ENCODE assay signal across 11 mouse cellular contexts in genomic region chr1:134343567-134343966, GRCm38 (mm10). TPM values are rescaled to one million over a fixed set of nuclear protein-coding genes. Genes with fewer than 3 reads are reported as not detected.
DNase-seq lines count a peak whose midpoint lies in the region; ATAC-seq and TF ChIP-seq lines count a peak whose summit lies in the region.
"Had no signal": no experiment of that assay in that cellular context is flagged by ENCODE, and none has a peak within 500 bp of the region (broad histone marks: within the 10 kb centered on the region; RNA-seq: fewer than 3 reads in every experiment).

No protein-coding gene starts in this region.

- TF ChIP-seq CTCF in heart, adult 2 months (IDR thresholded peaks at IDR 0.05): no peak
- no peak for TF ChIP-seq CTCF in ES-Bruce4 (IDR thresholded peaks at IDR 0.05; ENCODE audit: low read depth, low read length)

- H3K9me3 ChIP-seq in heart, embryonic 11.5 days (replicated peaks; ENCODE audit: control insufficient read depth, low read length): no peaks in the 10 kb centered on the region
- no peaks in the 10 kb centered on the region for H3K9me3 ChIP-seq in ES-Bruce4 (replicated peaks; ENCODE audit: control insufficient read depth, insufficient read depth, low read length, poor library complexity, severe bottlenecking)
- H3K9me3 ChIP-seq in embryonic facial prominence, embryonic 15.5 days (replicated peaks): no peaks in the 10 kb centered on the region
- H3K9me3 ChIP-seq in limb, embryonic 14.5 days (ENCODE audit: control insufficient read depth, low read length): no peaks in the 10 kb centered on the region

- TF ChIP-seq POLR2A in heart, adult 2 months (IDR thresholded peaks at IDR 0.05; ENCODE audit: insufficient read depth, low read depth, low read length): no peak
- no peak for TF ChIP-seq POLR2A in ES-Bruce4 (IDR thresholded peaks at IDR 0.05; ENCODE audit: insufficient read depth, low read length)
- no peak for TF ChIP-seq POLR2A in limb, embryonic 14.5 days (IDR thresholded peaks at IDR 0.05; ENCODE audit: borderline replicate concordance, extremely low read depth, insufficient read depth, insufficient read length)

- peak overlapping the region; percentile 76 for H3K9ac ChIP-seq in heart, embryonic 11.5 days (ENCODE audit: low read depth, low read length)
- no peak overlapping the region for H3K9ac ChIP-seq in heart, adult 2 months (ENCODE audit: low read depth, low read length)
- peak overlapping the region; percentile 55 for H3K9ac ChIP-seq in ES-Bruce4 (ENCODE audit: low read depth, poor library complexity, severe bottlenecking)
- H3K9ac ChIP-seq in embryonic facial prominence, embryonic 15.5 days: no peak overlapping the region
- H3K9ac ChIP-seq in limb, embryonic 14.5 days (ENCODE audit: low read depth, low read length, severe bottlenecking): 0 out of 2 replicates have a peak overlapping the region, but pooled peaks have one; percentile 67

- TF ChIP-seq EP300 in heart, adult 2 months (IDR thresholded peaks at IDR 0.05; ENCODE audit: insufficient read depth, low read depth, low read length): no peak
- no peak for TF ChIP-seq EP300 in ES-Bruce4 (IDR thresholded peaks at IDR 0.05; ENCODE audit: insufficient read depth, low read depth, low read length)

- no peaks in the 10 kb centered on the region for H3K27me3 ChIP-seq in heart, embryonic 11.5 days (ENCODE audit: control insufficient read depth, insufficient read depth, low read length)
- H3K27me3 ChIP-seq in heart, adult 2 months (ENCODE audit: control insufficient read depth, insufficient read depth, low read length): no peaks in the 10 kb centered on the region
- no peaks in the 10 kb centered on the region for H3K27me3 ChIP-seq in ES-Bruce4 (ENCODE audit: control insufficient read depth, insufficient read depth, low read length, poor library complexity, severe bottlenecking)
- no peaks in the 10 kb centered on the region for H3K27me3 ChIP-seq in embryonic facial prominence, embryonic 15.5 days
- H3K27me3 ChIP-seq in limb, embryonic 14.5 days (ENCODE audit: control insufficient read depth, insufficient read depth, low read length): no peaks in the 10 kb centered on the region

- peak overlapping the region; percentile 95 for H3K4me2 ChIP-seq in heart, embryonic 11.5 days
- peak overlapping the region; percentile 94 for H3K4me2 ChIP-seq in embryonic facial prominence, embryonic 15.5 days (replicated peaks)
- peak overlapping the region; percentile 93 for H3K4me2 ChIP-seq in limb, embryonic 14.5 days (replicated peaks; ENCODE audit: low read depth, low read length, severe bottlenecking)

- peak overlapping the region; percentile 66 for H3K4me3 ChIP-seq in heart, embryonic 11.5 days (ENCODE audit: low read depth, low read length)
- H3K4me3 ChIP-seq in heart, adult 2 months: no peak overlapping the region
- peak overlapping the region; percentile 67 for H3K4me3 ChIP-seq in ES-Bruce4 (ENCODE audit: low read depth, low read length)
- peak overlapping the region; percentile 57 for H3K4me3 ChIP-seq in embryonic facial prominence, embryonic 15.5 days (replicated peaks)
- H3K4me3 ChIP-seq in limb, embryonic 14.5 days (replicated peaks; ENCODE audit: low read length): peak overlapping the region; percentile 56

- peaks cover 35% of the 10 kb centered on the region for H3K4me1 ChIP-seq in heart, embryonic 11.5 days (ENCODE audit: control insufficient read depth, insufficient read depth, low read length)
- no peaks in the 10 kb centered on the region; the same call in 1 of the 2 replicates for H3K4me1 ChIP-seq in heart, adult 2 months (ENCODE audit: control insufficient read depth, insufficient read depth, low read length)
- H3K4me1 ChIP-seq in ES-Bruce4 (ENCODE audit: control insufficient read depth, insufficient read depth, low read length): no peaks in the 10 kb centered on the region
- H3K4me1 ChIP-seq in embryonic facial prominence, embryonic 15.5 days: peaks cover 18% of the 10 kb centered on the region
- H3K4me1 ChIP-seq in limb, embryonic 14.5 days (ENCODE audit: control insufficient read depth, insufficient read depth, low read length): peaks cover 4% of the 10 kb centered on the region; the same call in 1 of the 2 replicates

- H3K79me2 ChIP-seq in heart, adult 2 months (replicated peaks; ENCODE audit: control insufficient read depth, insufficient read depth, low read length): no peaks in the 10 kb centered on the region

- ATAC-seq in heart, embryonic 11.5 days (replicated peaks; ENCODE audit: insufficient number of reproducible peaks, low FRiP score, low TSS enrichment): no peak
- no peak for ATAC-seq in embryonic facial prominence, embryonic 15.5 days (ENCODE audit: insufficient number of reproducible peaks, low FRiP score, low TSS enrichment, low read depth)
- ATAC-seq in limb, embryonic 14.5 days (ENCODE audit: low FRiP score, low read depth): no peak

- H3K27ac ChIP-seq in heart, embryonic 11.5 days (ENCODE audit: low read depth, low read length): peak overlapping the region; percentile 46; the same call in 1 of the 2 replicates
- no peak overlapping the region for H3K27ac ChIP-seq in heart, adult 2 months
- no peak overlapping the region for H3K27ac ChIP-seq in ES-Bruce4 (ENCODE audit: insufficient read depth, low read length)
- H3K27ac ChIP-seq in embryonic facial prominence, embryonic 15.5 days (replicated peaks): 0 out of 2 replicates have a peak overlapping the region, but pooled peaks have one; percentile 39
- no peak overlapping the region for H3K27ac ChIP-seq in limb, embryonic 14.5 days (replicated peaks; ENCODE audit: low read depth, low read length)

- DNase-seq in heart, adult 2 months: no peak
- DNase-seq in limb, embryonic 14.5 days (ENCODE audit: low spot score): no peak
- no peak for DNase-seq in gastrocnemius, postnatal 36 days
- no peak for DNase-seq in yolk sac, embryonic 10.5 days (ENCODE audit: low spot score)
- no peak for DNase-seq in gastrocnemius, postnatal 4 days (ENCODE audit: low spot score in 2 of 2)
- DNase-seq: left cerebral cortex, postnatal 4 days had no signal

- intact Hi-C loops in heart, adult 2 months (cut with DNase I): no loop called here
- intact Hi-C loops in gastrocnemius, postnatal 36 days (cut with DNase I): no loop called here

- 4% methylated on average over 2 of the region's 2 CpGs for WGBS in heart, embryonic 11.5 days (ENCODE audit: insufficient replicate concordance)
- 43% methylated on average over 2 of the region's 2 CpGs for WGBS in heart, adult 2 months
- 8% methylated on average over 2 of the region's 2 CpGs for WGBS in embryonic facial prominence, embryonic 15.5 days
- 3% methylated on average over 2 of the region's 2 CpGs for WGBS in limb, embryonic 14.5 days

- H3K36me3 ChIP-seq in heart, embryonic 11.5 days (ENCODE audit: control insufficient read depth, insufficient read depth, low read length): peaks cover 8% of the 10 kb centered on the region; the same call in 1 of the 2 replicates
- peaks cover 3% of the 10 kb centered on the region for H3K36me3 ChIP-seq in heart, adult 2 months (ENCODE audit: control insufficient read depth, insufficient read depth, low read length)
- peaks cover 15% of the 10 kb centered on the region for H3K36me3 ChIP-seq in ES-Bruce4 (ENCODE audit: control insufficient read depth, insufficient read depth, low read length, poor library complexity, severe bottlenecking)
- peaks cover 25% of the 10 kb centered on the region for H3K36me3 ChIP-seq in embryonic facial prominence, embryonic 15.5 days
- peaks cover 24% of the 10 kb centered on the region for H3K36me3 ChIP-seq in limb, embryonic 14.5 days (ENCODE audit: control insufficient read depth, insufficient read depth, low read length)

RNA-seq across cellular contexts. Expression of gene Ppfia4, which starts 10.8 kb away (rescaled TPM):
- 9.4 and 9.7 TPM in 2 replicates for polyA plus RNA-seq in heart, embryonic 11.5 days (2014; fragmentation: Nextera tagmentation; extraction: Ambion mirVana)
- under 1 TPM; 0.80 to 0.94 TPM for total RNA-seq in heart, adult 2 months (2021)
- 4.4 and 4.9 TPM in 2 replicates for polyA plus RNA-seq in heart, adult 2 months (2012; rRNA removed)
- polyA plus RNA-seq in ES-Bruce4 (2011; ENCODE audit: insufficient read depth, insufficient read length, low read depth, missing spikeins): 8.8 and 11.0 TPM in 2 replicates
- 11.6 and 12.2 TPM in 2 replicates for polyA plus RNA-seq in embryonic facial prominence, embryonic 15.5 days (2015; fragmentation: Nextera tagmentation; extraction: Ambion mirVana)
- polyA plus RNA-seq in limb, embryonic 14.5 days (2012; rRNA removed): 32.3 and 38.9 TPM in 2 replicates
- polyA plus RNA-seq in limb, embryonic 14.5 days (2014; fragmentation: Nextera tagmentation; extraction: Ambion mirVana): 10.1 and 10.9 TPM in 2 replicates
- 1 to 10 TPM in 1 of 2 experiments, under 1 TPM in 1; 0.99 to 1.2 TPM for total RNA-seq in gastrocnemius, postnatal 36 days (2021)
- total RNA-seq in gastrocnemius, postnatal 4 days (2021): 10 to 100 TPM; 25.5 to 26.2 TPM

RNA-seq across cellular contexts. Expression of gene Tmem183a, which starts 18.2 kb away (rescaled TPM):
- polyA plus RNA-seq in heart, embryonic 11.5 days (2014; fragmentation: Nextera tagmentation; extraction: Ambion mirVana): 75.1 and 78.8 TPM in 2 replicates
- 10 to 100 TPM; 17.8 to 18.7 TPM for total RNA-seq in heart, adult 2 months (2021)
- 22.9 and 45.8 TPM in 2 replicates for polyA plus RNA-seq in heart, adult 2 months (2012; rRNA removed)
- polyA plus RNA-seq in ES-Bruce4 (2011; ENCODE audit: insufficient read depth, insufficient read length, low read depth, missing spikeins): 105 and 110 TPM in 2 replicates
- 70.3 and 82.6 TPM in 2 replicates for polyA plus RNA-seq in embryonic facial prominence, embryonic 15.5 days (2015; fragmentation: Nextera tagmentation; extraction: Ambion mirVana)
- polyA plus RNA-seq in limb, embryonic 14.5 days (2012; rRNA removed): 83.0 and 110 TPM in 2 replicates
- polyA plus RNA-seq in limb, embryonic 14.5 days (2014; fragmentation: Nextera tagmentation; extraction: Ambion mirVana): 77.8 and 86.8 TPM in 2 replicates
- total RNA-seq in gastrocnemius, postnatal 36 days (2021): 10 to 100 TPM; 11.6 to 16.9 TPM
- 10 to 100 TPM; 26.9 to 35.5 TPM for total RNA-seq in gastrocnemius, postnatal 4 days (2021)

RNA-seq across cellular contexts. Expression of gene 4933406M09Rik, which starts 42.2 kb away (rescaled TPM):
- polyA plus RNA-seq in heart, embryonic 11.5 days (2014; fragmentation: Nextera tagmentation; extraction: Ambion mirVana): not detected in 2 replicates
- total RNA-seq in heart, adult 2 months (2021): not detected
- polyA plus RNA-seq in heart, adult 2 months (2012; rRNA removed): not detected in 2 replicates
- not detected in 2 replicates for polyA plus RNA-seq in ES-Bruce4 (2011; ENCODE audit: insufficient read depth, insufficient read length, low read depth, missing spikeins)
- not detected in 2 replicates for polyA plus RNA-seq in embryonic facial prominence, embryonic 15.5 days (2015; fragmentation: Nextera tagmentation; extraction: Ambion mirVana)
- polyA plus RNA-seq in limb, embryonic 14.5 days (2012; rRNA removed): not detected in 2 replicates
- polyA plus RNA-seq in limb, embryonic 14.5 days (2014; fragmentation: Nextera tagmentation; extraction: Ambion mirVana): not detected in 2 replicates
- not detected for total RNA-seq in gastrocnemius, postnatal 36 days (2021)
- total RNA-seq in gastrocnemius, postnatal 4 days (2021): not detected
- total RNA-seq: left cerebral cortex, postnatal 4 days had no signal
- polyA plus RNA-seq: C2C12; small intestine, adult 2 months had no signal

RNA-seq across cellular contexts. Expression of gene Myog, which starts 53.8 kb away (rescaled TPM):
- 3.7 and 4.2 TPM in 2 replicates for polyA plus RNA-seq in heart, embryonic 11.5 days (2014; fragmentation: Nextera tagmentation; extraction: Ambion mirVana)
- not detected for total RNA-seq in heart, adult 2 months (2021)
- not detected in 2 replicates for polyA plus RNA-seq in heart, adult 2 months (2012; rRNA removed)
- polyA plus RNA-seq in ES-Bruce4 (2011; ENCODE audit: insufficient read depth, insufficient read length, low read depth, missing spikeins): not detected in 2 replicates
- polyA plus RNA-seq in embryonic facial prominence, embryonic 15.5 days (2015; fragmentation: Nextera tagmentation; extraction: Ambion mirVana): 186 and 239 TPM in 2 replicates
- polyA plus RNA-seq in limb, embryonic 14.5 days (2012; rRNA removed): 162 and 165 TPM in 2 replicates
- polyA plus RNA-seq in limb, embryonic 14.5 days (2014; fragmentation: Nextera tagmentation; extraction: Ambion mirVana): 118 and 149 TPM in 2 replicates
- total RNA-seq in gastrocnemius, postnatal 36 days (2021): 10 to 100 TPM; 20.1 to 20.9 TPM
- total RNA-seq in gastrocnemius, postnatal 4 days (2021): 100 to 1,000 TPM; 212 to 220 TPM
- total RNA-seq: left cerebral cortex, postnatal 4 days had no signal
- polyA plus RNA-seq: small intestine, adult 2 months had no signal

Comparison
In these comparisons a context has a peak if more than half of its experiments do, and no peak if none do; other contexts are left out.
1. H3K27ac ChIP-seq: peak in heart, embryonic 11.5 days (single experiment) and embryonic facial prominence, embryonic 15.5 days (single experiment); none in heart, adult 2 months (single experiment), ES-Bruce4 (single experiment) and limb, embryonic 14.5 days (single experiment).
2. H3K9ac ChIP-seq: peak in heart, embryonic 11.5 days (single experiment), ES-Bruce4 (single experiment) and limb, embryonic 14.5 days (single experiment); none in heart, adult 2 months (single experiment) and embryonic facial prominence, embryonic 15.5 days (single experiment).
3. Peak in every context shown above with its lines, with median percentiles within 50 percentile points of each other: H3K4me2 ChIP-seq.